Mouse (Mus musculus) embryonic fibroblast, embryonic 13.5 days (primary cell): ENCODE data around the gene Iqcf6.

Source experiments
- CTCF ChIP-seq: IDR thresholded peaks from 2 replicates; pipeline ENCODE4 v1.5.1; 2011; ENCODE audit warnings: mild to moderate bottlenecking, control low read depth, low read length, moderate library complexity, borderline replicate concordance; ENCODE audit not compliant: insufficient read depth
- POLR2A ChIP-seq: IDR thresholded peaks from 2 replicates; pipeline ENCODE4 v1.6.1; 2011; ENCODE audit warnings: low read depth, mild to moderate bottlenecking, control low read depth, low read length, moderate library complexity

DNA sequence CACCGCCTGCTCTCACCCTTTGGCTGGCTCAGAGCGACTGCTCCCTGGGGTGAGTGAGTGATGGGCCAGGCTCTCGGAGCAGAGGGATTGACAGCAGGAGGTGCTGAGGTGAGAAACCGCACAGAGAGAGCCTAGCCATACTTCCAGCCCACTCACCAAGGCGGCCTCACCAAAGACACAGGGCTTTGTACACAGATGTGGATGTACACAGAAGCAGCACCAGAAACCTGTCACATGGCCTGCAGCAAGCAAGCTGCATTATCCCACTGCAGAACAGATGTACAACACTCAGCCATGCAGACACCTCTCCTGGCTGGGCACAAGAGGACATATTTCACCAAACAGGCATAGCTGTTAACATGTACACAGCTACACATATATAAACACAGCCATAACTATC, 31.2 kb downstream of the Iqcf6 start:
- TF ChIP-seq CTCF (no peak), POLR2A (no peak)
